Mouse (Mus musculus): Measurements from ENCODE around the gene Hist1h2ad. TPM values are rescaled to one million over a fixed set of nuclear protein-coding genes. Genes with fewer than 3 reads are reported as not detected.
"Not testable (repeated sequence)": the region's sequence is repeated elsewhere in the genome, so short reads cannot be mapped to it uniquely, and the experiment has no call there.

Hist1h2ad gene
- polyA plus RNA-seq, 1 experiment from 2014 or later, result 2.7 TPM

DNA sequence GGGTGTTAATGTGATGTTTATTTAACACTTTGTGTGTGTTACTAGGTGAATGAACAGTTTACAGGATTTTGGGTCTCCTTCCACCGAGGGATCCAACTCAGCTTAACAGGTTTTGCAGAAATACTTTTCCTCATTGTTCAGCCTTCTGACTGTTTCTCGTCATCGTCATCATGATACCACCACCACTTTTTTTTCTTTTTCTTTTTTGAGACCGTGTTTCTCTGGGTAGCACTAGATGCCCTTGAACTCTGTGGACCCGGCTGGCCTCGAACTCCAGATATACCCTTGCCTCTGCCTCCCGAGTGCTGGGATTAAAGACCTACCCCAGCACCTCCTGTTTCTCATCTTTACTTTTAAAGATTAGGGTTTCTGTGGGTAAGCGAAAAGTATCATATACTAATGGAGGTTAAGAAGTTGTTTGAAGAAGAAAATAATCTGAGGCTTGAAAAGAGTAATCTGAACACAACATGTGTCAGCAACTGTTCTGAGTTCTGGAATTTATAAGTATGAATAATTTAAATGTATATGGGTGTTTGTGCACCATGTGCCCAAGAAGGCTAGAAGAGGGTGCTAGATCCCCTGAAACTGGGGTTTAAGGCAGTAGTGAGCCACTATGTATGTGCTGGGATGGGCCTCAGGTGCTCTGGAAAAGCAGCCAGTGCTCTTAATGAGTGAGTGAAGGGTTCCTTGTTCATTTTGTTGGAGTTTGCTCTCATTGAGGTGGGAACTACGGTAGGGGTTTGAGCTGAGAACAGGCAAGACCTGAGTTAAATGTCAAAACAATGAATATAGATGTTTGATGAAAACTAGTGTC is 41.7 kb upstream of the Hist1h2ad start:
- H3K9ac ChIP-seq (ENCODE audit: low read depth, low read length), result peak overlapping the region; percentile 74
- H3K9me3 ChIP-seq (ENCODE audit: control insufficient read depth, low read length), result no peaks in the 10 kb centered on the region
- H3K4me3 ChIP-seq (ENCODE audit: low read length), result peak overlapping the region; percentile 59
- H3K27ac ChIP-seq (ENCODE audit: low read length), result peak overlapping the region; percentile 98
- H3K36me3 ChIP-seq (ENCODE audit: control insufficient read depth, insufficient read depth, low read length), result no peaks in the 10 kb centered on the region
- peak overlapping the region; percentile 65 for H3K4me2 ChIP-seq (ENCODE audit: low read depth, low read length)
- H3K27me3 ChIP-seq (replicated peaks; ENCODE audit: control insufficient read depth, insufficient read depth, low read length), result no peaks in the 10 kb centered on the region
- peaks cover 23% of the 10 kb centered on the region for H3K4me1 ChIP-seq (ENCODE audit: control insufficient read depth, insufficient read depth, low read length)
- ATAC-seq, result no peak
- 15% methylated on average over 9 of the region's 9 CpGs for WGBS

DNA sequence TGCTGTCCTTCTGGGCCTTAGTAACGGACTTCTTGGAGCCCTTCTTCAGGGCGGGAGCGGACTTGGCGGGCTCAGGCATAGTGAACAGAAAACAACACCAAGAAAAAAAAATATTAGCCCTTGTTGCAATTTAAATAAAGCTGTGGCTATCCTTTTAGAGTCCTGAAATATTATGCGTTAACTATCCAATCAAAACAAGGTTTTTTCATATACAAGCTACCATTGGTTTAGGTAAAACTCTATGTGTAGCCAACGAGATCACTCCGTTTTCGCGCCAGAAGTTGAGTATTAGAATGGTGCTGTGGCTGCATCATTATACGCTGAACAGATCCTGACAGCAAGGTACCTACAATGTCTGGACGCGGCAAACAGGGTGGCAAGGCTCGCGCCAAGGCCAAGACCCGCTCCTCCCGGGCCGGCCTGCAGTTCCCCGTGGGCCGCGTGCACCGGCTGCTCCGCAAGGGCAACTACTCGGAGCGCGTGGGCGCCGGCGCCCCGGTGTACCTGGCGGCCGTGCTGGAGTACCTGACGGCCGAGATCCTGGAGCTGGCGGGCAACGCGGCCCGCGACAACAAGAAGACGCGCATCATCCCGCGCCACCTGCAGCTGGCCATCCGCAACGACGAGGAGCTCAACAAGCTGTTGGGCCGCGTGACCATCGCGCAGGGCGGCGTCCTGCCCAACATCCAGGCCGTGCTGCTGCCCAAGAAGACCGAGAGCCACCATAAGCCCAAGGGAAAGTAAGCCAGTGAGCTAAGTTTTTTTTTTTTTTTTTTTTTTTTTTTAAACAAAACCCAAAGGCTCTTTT is 40.4 kb upstream of the Hist1h2ad start, which contains the start of gene Hist1h2af:
Hist1h2af (plus strand) TSS at position 347 of the 808 bp plus-strand sequence.
- H3K4me1 ChIP-seq (ENCODE audit: control insufficient read depth, insufficient read depth, low read length), result peaks cover 23% of the 10 kb centered on the region
- peak within 1 kb of the TSS; percentile 65 for H3K4me2 ChIP-seq (ENCODE audit: low read depth, low read length)
- H3K36me3 ChIP-seq (ENCODE audit: control insufficient read depth, insufficient read depth, low read length); H3K27me3 ChIP-seq (replicated peaks; ENCODE audit: control insufficient read depth, insufficient read depth, low read length); H3K9me3 ChIP-seq (ENCODE audit: control insufficient read depth, low read length): not testable (repeated sequence)
- under 1% methylated on average over 24 of the region's 53 CpGs for WGBS
- peak within 1 kb of the TSS; percentile 55 for H3K4me3 ChIP-seq (ENCODE audit: low read length)
- H3K9ac ChIP-seq (ENCODE audit: low read depth, low read length), result peak within 1 kb of the TSS; percentile 74
- H3K27ac ChIP-seq (ENCODE audit: low read length), result peak within 1 kb of the TSS; percentile 98
- peak; percentile 51 for ATAC-seq

DNA sequence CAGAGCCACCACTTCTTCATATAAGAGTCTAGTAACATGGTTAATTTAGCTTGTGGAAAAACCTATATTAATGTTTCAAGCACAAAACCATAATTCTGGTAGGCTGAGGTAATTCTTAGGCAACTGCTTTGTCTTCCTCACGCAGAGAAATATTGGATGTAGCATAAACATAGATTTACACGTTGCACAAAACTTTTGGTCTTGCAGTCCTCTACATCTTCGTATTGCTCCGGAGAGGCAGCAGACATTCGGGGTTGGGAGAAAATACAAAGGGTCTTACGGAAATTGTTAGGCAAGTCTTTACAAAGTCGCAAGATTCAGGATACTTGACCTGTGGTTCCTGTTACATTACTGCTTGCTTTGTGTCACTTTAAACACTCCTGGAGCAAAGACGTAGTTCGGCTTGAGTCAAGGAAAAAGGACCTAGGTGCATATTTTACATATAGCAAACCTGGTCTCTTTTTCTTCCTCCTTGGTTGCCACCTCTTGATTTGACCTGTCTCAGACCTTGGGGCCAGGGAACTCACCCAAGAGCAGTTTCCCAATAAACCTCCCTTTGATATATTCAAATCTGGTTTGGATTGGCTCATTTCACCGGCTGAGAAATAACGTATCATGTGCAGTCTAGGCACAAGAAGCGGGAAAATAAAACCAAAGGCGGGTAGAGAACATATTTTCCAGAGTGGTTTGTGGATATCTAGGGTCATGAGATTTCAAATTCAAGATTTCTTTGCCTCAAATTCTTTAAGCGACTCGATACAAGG is 39.6 kb upstream of the Hist1h2ad start:
- Histone ChIP-seq H3K9ac (ENCODE audit: low read depth, low read length) (peak overlapping the region; percentile 67), H3K27ac (ENCODE audit: low read length) (peak overlapping the region; percentile 98), H3K9me3 (ENCODE audit: control insufficient read depth, low read length) (no peaks in the 10 kb centered on the region), H3K4me3 (ENCODE audit: low read length) (peak overlapping the region; percentile 55), H3K4me1 (ENCODE audit: control insufficient read depth, insufficient read depth, low read length) (peaks cover 21% of the 10 kb centered on the region), H3K36me3 (ENCODE audit: control insufficient read depth, insufficient read depth, low read length) (no peaks in the 10 kb centered on the region), H3K4me2 (ENCODE audit: low read depth, low read length) (peak overlapping the region; percentile 65), H3K27me3 (replicated peaks; ENCODE audit: control insufficient read depth, insufficient read depth, low read length) (no peaks in the 10 kb centered on the region)
- peak; percentile 34 for ATAC-seq
- under 1% methylated on average over 15 of the region's 15 CpGs for WGBS

DNA sequence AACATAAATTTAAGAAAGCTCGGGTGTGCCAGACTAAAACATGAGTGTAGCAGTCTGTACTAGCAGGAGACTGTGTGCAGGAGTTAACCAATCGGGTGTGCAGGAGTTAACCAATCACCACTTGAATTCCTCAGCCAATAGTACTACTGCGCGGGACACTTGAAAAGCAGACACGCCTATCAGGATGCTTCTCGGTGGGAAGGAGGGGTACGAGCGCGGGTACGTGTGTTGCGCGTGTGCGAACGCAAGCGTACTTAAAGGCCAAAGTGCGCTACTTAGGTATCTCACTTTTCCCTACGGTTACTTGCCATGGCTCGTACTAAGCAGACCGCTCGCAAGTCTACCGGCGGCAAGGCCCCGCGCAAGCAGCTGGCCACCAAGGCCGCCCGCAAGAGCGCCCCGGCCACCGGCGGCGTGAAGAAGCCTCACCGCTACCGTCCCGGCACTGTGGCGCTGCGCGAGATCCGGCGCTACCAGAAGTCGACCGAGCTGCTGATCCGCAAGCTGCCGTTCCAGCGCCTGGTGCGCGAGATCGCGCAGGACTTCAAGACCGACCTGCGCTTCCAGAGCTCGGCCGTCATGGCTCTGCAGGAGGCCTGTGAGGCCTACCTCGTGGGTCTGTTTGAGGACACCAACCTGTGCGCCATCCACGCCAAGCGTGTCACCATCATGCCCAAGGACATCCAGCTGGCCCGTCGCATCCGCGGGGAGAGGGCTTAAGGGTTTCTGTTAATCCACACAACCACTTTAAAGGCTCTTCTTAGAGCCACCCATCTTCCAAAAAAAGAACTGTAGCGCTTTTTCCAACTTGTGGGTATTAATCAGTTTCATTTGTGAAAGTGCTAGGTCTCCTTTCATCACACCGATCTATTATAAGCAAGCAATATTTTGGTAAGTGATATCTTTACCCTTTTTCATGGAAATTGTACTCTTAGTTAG is 38.8 kb upstream of the Hist1h2ad start, which contains the start of gene Hist1h3g:
Hist1h3g (plus strand) TSS at position 286 of the 939 bp plus-strand sequence.
- H3K4me3 ChIP-seq (ENCODE audit: low read length), result peak within 1 kb of the TSS; percentile 55

DNA sequence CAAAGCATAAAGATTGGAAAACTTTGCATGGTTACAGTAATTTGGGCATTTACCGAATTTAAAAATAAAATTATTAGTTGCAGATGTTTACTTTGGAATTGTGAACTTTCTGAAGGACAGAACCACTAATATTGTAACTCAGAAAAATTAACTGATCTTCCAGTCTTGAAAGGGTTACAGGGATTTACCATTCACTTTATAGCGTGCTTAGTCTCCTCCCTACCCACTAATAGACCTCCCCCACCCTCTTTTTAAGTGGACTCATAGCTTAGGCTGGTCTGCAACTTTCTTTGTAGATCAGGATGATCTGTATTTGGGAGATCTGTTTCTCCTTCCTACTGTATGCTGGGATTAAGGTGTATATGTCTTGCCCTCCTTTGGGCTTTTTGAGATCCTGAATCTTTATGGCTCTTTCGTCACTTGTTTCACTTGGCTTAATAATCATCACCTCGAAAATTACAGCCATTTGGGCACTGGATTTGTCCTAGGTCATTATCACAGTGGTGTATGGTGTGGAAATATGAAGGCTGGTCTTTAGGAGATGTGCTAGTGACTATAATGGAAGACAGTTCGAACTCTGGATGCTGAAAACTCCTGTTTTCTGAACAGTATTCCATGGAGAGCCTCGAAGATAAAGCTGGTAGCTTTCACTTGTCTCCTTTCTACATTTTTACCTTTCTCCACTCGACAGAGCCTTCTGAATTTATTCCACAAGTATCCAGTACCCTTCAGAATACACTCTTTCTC is 37.9 kb upstream of the Hist1h2ad start:
- Histone ChIP-seq H3K27me3 (replicated peaks; ENCODE audit: control insufficient read depth, insufficient read depth, low read length) (no peaks in the 10 kb centered on the region), H3K4me1 (ENCODE audit: control insufficient read depth, insufficient read depth, low read length) (peaks cover 21% of the 10 kb centered on the region), H3K27ac (ENCODE audit: low read length) (peak overlapping the region; percentile 35), H3K4me2 (ENCODE audit: low read depth, low read length) (peak overlapping the region; percentile 65), H3K9me3 (ENCODE audit: control insufficient read depth, low read length) (no peaks in the 10 kb centered on the region), H3K36me3 (ENCODE audit: control insufficient read depth, insufficient read depth, low read length) (no peaks in the 10 kb centered on the region), H3K4me3 (ENCODE audit: low read length) (peak overlapping the region; percentile 44), H3K9ac (ENCODE audit: low read depth, low read length) (peak overlapping the region; percentile 62)
- no peak for ATAC-seq
- 12% methylated on average over 7 of the region's 7 CpGs for WGBS

More for the DNA sequence above, 38.8 kb upstream of the Hist1h2ad start, which contains the start of gene Hist1h3g:
- H3K27ac ChIP-seq (ENCODE audit: low read length), result peak within 1 kb of the TSS; percentile 98
- H3K27me3 ChIP-seq (replicated peaks; ENCODE audit: control insufficient read depth, insufficient read depth, low read length); H3K9me3 ChIP-seq (ENCODE audit: control insufficient read depth, low read length); H3K36me3 ChIP-seq (ENCODE audit: control insufficient read depth, insufficient read depth, low read length): not testable (repeated sequence)
- WGBS, result 1% methylated on average over 37 of the region's 62 CpGs
- peaks cover 21% of the 10 kb centered on the region for H3K4me1 ChIP-seq (ENCODE audit: control insufficient read depth, insufficient read depth, low read length)
- peak; percentile 91 for ATAC-seq
- peak within 1 kb of the TSS; percentile 68 for H3K9ac ChIP-seq (ENCODE audit: low read depth, low read length)
- peak within 1 kb of the TSS; percentile 65 for H3K4me2 ChIP-seq (ENCODE audit: low read depth, low read length)

DNA sequence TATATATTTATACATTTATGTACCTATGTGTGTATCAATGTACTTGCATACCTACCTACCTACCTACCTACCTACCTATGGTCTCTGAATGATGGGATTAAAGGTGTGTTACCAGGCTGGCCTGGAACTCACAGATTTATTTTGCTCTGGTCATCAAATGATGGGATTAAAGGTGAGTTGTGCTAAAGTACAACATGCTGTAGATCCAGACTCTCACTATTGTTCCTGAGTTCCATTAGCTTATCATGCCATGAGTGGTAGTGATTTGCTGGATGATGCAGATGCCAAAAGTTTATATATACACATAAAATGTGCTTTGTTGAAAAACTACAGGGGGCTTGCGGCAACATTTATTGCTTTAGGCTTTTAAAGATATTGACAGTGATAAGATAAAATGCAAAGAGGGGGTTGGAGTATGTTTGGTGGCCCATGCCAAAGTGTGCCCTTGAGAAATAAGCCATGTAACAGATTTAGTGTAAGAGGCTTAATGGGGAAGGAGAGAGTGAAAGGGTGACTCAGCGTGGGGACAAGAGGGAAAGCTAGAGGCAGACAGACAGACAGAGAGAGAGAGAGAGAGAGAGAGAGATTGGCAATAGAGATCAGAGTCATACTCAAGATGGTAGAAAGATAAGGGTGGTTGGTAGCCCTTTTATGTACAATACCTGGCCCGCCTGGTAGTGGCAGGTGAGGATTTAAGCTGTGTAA is 37.0 kb upstream of the Hist1h2ad start:
- Histone ChIP-seq H3K27ac (ENCODE audit: low read length) (no peak overlapping the region), H3K4me3 (ENCODE audit: low read length) (no peak overlapping the region), H3K4me1 (ENCODE audit: control insufficient read depth, insufficient read depth, low read length) (peaks cover 20% of the 10 kb centered on the region), H3K4me2 (ENCODE audit: low read depth, low read length) (peak overlapping the region; percentile 12; the same call in 1 of the 2 replicates), H3K9me3 (ENCODE audit: control insufficient read depth, low read length) (no peaks in the 10 kb centered on the region), H3K9ac (ENCODE audit: low read depth, low read length) (no peak overlapping the region), H3K27me3 (replicated peaks; ENCODE audit: control insufficient read depth, insufficient read depth, low read length) (no peaks in the 10 kb centered on the region), H3K36me3 (ENCODE audit: control insufficient read depth, insufficient read depth, low read length) (no peaks in the 10 kb centered on the region)
- WGBS, result 68% methylated on average over 3 of the region's 3 CpGs
- ATAC-seq, result no peak

DNA sequence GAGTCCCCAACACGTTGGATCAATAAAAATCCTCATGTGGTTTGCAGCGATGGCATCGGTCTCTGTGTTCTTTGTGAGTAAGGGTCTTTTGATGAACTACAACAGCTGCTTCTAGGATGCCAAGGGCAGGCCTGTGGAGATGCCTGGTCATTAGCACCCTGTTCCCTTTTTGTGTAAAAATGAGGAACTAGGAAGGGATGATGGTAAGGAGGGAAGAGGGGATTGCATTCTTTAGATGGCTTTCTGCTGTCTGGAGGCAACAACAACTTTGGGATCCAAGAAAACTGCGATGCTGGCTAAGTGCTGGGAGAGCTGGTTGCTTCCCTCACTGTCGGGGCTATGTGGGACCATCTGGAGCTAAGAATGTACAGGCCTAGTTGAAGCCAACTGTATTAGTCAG is 35.9 kb upstream of the Hist1h2ad start:
- Histone ChIP-seq H3K27me3 (replicated peaks; ENCODE audit: control insufficient read depth, insufficient read depth, low read length) (no peaks in the 10 kb centered on the region), H3K27ac (ENCODE audit: low read length) (no peak overlapping the region), H3K4me3 (ENCODE audit: low read length) (no peak overlapping the region), H3K36me3 (ENCODE audit: control insufficient read depth, insufficient read depth, low read length) (no peaks in the 10 kb centered on the region), H3K4me2 (ENCODE audit: low read depth, low read length) (no peak overlapping the region), H3K4me1 (ENCODE audit: control insufficient read depth, insufficient read depth, low read length) (peaks cover 9% of the 10 kb centered on the region; the same call in 1 of the 2 replicates), H3K9ac (ENCODE audit: low read depth, low read length) (no peak overlapping the region), H3K9me3 (ENCODE audit: control insufficient read depth, low read length) (no peaks in the 10 kb centered on the region)
- 76% methylated on average over 5 of the region's 5 CpGs for WGBS
- ATAC-seq, result no peak
